Mouse (Mus musculus) hindbrain, embryonic 15.5 days (tissue): ENCODE measurements at regions not wholly inside any gene's neighbourhood (a gene's known extent, or its start where the extent isn't known, plus 50 kb on each side); places are given as distances from the start of the nearest gene placed in this dataset.
A peak's percentile ranks its signal among the peaks of the same experiment; 100 is the strongest.

Experiments used
- ATAC-seq: fragments of 200-750 bp; cut with Nextera tagmentation; 2 replicates; pipeline ENCODE4 v1.8.0; 2017; ENCODE audit warnings: low read depth, moderate number of reproducible peaks, moderate TSS enrichment; ENCODE audit not compliant: low FRiP score
- H3K27ac ChIP-seq: fragments of 300-500 bp; sonication (generic); replicated peaks from 2 replicates; pipeline ENCODE4 v1.5.1; 2015; ENCODE audit warnings: mild to moderate bottlenecking, inconsistent platforms
- H3K27me3 ChIP-seq: fragments of 300-500 bp; sonication (generic); 2 replicates; pipeline ENCODE4 v1.6.1; 2015; ENCODE audit warnings: control low read depth, inconsistent platforms
- H3K36me3 ChIP-seq: fragments of 300-500 bp; sonication (generic); 2 replicates; pipeline ENCODE4 v1.6.1; 2015; ENCODE audit warnings: control low read depth, inconsistent platforms
- H3K4me1 ChIP-seq: fragments of 300-500 bp; sonication (generic); replicated peaks from 2 replicates; pipeline ENCODE4 v1.6.1; 2015; ENCODE audit warnings: control low read depth, inconsistent platforms
- H3K4me2 ChIP-seq: fragments of 300-500 bp; sonication (generic); 2 replicates; pipeline ENCODE4 v1.6.1; 2015; ENCODE audit warnings: moderate library complexity, mild to moderate bottlenecking, inconsistent platforms
- H3K4me3 ChIP-seq: fragments of 300-500 bp; sonication (generic); 2 replicates; pipeline ENCODE4 v1.5.1; 2015; ENCODE audit warnings: mild to moderate bottlenecking, inconsistent platforms
- H3K9ac ChIP-seq: fragments of 300-500 bp; sonication (generic); 2 replicates; pipeline ENCODE4 v1.6.1; 2015; ENCODE audit warnings: inconsistent platforms
- H3K9me3 ChIP-seq: fragments of 300-500 bp; sonication (generic); 2 replicates; pipeline ENCODE4 v1.6.1; 2016; ENCODE audit warnings: control low read depth, inconsistent platforms
- WGBS: fragments of 180-500 bp; shearing (Covaris S2); methylation state at CpG from one replicate; pipeline ENCODE4 v1.1.7; 2015; 5-methylcytosine and 5-hydroxymethylcytosine counted together

DNA sequence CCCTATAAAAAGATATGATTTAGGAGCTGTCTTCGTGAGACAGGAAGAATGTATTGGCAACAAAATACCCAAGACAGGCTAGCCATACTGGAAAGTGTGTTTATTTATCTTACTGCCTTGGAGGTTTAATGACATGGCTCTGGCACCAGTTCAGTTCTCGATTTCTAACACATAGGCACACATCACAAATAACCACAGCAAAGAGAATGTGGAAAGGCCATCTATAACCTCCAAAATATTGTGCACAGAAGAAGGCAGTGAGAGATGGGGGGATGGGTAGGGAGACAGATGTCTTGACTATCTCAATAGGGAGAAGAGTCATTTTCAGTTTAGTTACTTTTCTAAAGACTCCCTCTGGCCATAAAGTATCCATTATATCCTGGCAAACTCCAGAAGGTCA is 90.5 kb downstream of the Minar1 start:
- ATAC-seq: no peak
- 87% methylated on average over 2 of the region's 2 CpGs for WGBS
- no peaks in the 10 kb centered on the region for H3K36me3 ChIP-seq

DNA sequence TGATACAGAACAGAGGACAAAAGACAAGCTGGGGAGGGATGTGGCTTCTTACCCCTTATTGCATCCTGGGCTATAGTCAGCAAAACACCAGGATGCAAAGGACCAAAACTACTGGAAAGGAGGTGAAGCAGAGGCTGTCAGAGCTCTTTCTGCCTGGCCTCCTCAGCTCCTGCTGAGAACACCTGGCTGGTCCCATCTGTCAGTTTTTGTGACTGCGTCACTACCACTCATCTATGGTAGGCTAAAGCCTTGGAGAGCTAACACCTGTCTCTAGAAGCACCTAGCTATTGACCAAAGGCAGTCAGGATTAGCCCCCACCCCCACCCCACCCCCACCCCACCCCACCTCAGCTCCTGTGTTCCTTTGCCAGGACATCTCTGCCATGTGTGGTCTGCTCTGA is 98.8 kb downstream of the Minar1 start:
- no peaks in the 10 kb centered on the region for H3K9me3 ChIP-seq
- H3K4me2 ChIP-seq: no peak overlapping the region
- WGBS: 64% methylated on average over 1 of the region's 1 CpGs
- H3K27me3 ChIP-seq: no peaks in the 10 kb centered on the region
- H3K4me3 ChIP-seq: no peak overlapping the region
- H3K4me1 ChIP-seq: peaks cover 6% of the 10 kb centered on the region; the same call in 1 of the 2 replicates
- ATAC-seq: peak; percentile 47; the same call in 1 of the 2 replicates
- no peaks in the 10 kb centered on the region for H3K36me3 ChIP-seq
- no peak overlapping the region for H3K27ac ChIP-seq
- no peak overlapping the region for H3K9ac ChIP-seq

More for the DNA sequence above, 90.5 kb downstream of the Minar1 start:
- H3K27ac ChIP-seq: no peak overlapping the region
- no peak overlapping the region for H3K4me3 ChIP-seq
- no peaks in the 10 kb centered on the region for H3K4me1 ChIP-seq
- H3K9me3 ChIP-seq: no peaks in the 10 kb centered on the region
- no peak overlapping the region for H3K4me2 ChIP-seq
- no peaks in the 10 kb centered on the region for H3K27me3 ChIP-seq
- H3K9ac ChIP-seq: no peak overlapping the region

DNA sequence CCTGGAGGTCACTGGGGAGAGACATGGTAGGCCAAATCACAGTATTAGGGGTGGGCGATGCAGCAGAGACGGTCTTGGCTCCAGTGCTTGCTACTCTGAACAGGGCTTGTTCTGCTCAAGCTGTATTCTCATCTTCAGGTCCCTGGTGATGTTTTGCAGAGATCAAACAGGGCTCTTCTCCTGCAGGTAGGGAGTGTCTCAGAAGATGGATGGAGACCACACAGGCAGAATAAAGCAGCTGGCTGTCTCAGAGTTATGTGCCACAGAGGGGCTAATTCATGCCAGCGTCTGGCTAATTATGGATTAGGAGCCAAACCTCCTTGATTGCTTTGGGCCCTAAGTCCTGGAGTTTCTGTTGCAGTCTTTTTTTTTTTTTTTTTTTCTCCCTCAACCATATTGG is 99.2 kb downstream of the Minar1 start:
- peak; percentile 57; the same call in 1 of the 2 replicates for ATAC-seq

DNA sequence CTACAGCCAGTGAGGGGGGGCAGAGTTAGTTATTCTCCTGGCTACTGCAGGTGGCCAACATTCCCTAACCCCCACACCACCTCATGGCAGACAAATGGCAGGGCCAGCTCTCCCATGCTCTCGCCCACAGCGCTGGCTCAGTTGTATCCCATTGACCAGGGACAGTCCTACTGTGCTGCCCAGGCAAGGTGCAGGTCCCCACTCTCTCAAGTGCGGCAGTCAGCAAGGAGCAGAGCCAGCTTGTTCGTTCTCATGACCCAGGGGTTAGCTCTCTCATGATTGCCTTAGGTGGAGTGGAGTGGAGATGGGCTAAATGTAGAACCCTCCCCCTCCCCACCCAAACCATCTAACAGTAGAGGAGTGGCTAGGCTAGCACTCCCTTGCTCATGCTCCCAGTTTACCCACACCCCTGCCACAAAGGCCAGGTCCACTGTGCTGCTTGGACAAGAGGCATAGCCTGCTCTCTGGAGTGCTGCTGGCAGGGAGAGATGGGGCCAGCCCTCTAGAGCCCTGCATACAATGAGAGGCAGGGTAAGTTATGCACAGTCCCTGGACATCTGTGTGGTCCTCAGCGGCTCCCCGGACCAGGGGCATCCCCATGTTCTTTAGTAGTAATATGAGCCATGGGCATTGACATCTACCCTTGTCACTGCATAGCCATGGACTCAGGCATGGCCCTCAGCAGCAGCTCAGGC is 114.4 kb downstream of the Minar1 start:
- Histone ChIP-seq H3K27ac (no peak overlapping the region), H3K9me3 (no peaks in the 10 kb centered on the region), H3K36me3 (no peaks in the 10 kb centered on the region), H3K9ac (no peak overlapping the region), H3K4me1 (no peaks in the 10 kb centered on the region), H3K4me3 (no peak overlapping the region), H3K4me2 (no peak overlapping the region), H3K27me3 (no peaks in the 10 kb centered on the region)
- WGBS: 92% methylated on average over 6 of the region's 6 CpGs
- no peak for ATAC-seq

More for the DNA sequence above, 99.2 kb downstream of the Minar1 start:
- Histone ChIP-seq H3K9me3 (no peaks in the 10 kb centered on the region), H3K36me3 (no peaks in the 10 kb centered on the region), H3K4me3 (no peak overlapping the region), H3K9ac (no peak overlapping the region), H3K4me2 (no peak overlapping the region), H3K27me3 (no peaks in the 10 kb centered on the region), H3K4me1 (peaks cover 6% of the 10 kb centered on the region; the same call in 1 of the 2 replicates), H3K27ac (peak overlapping the region; percentile 64; the same call in 1 of the 2 replicates)
- 75% methylated on average over 3 of the region's 3 CpGs for WGBS

DNA sequence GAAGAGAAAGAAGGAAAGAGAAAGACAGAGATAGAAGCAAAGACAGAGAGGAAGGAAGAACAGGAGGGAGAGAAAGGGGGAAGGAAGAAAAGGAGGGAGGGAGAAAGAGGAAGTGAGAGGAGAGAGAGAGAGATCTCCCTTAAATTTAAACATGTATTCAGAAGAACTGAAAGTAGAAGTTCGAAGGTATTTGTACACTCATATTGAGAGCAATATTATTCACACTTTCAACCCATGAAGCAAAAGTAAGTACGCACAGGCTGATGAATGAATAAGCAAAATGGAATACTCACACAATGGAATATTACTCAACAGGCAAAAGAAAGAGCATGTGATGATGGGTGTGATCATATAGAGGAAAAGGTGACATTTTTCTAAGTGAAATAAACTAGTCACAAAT is 120.8 kb downstream of the Minar1 start:
- H3K4me1 ChIP-seq: peaks cover 3% of the 10 kb centered on the region
- no peaks in the 10 kb centered on the region for H3K36me3 ChIP-seq
- no peak for ATAC-seq
- 91% methylated on average over 2 of the region's 2 CpGs for WGBS
- no peaks in the 10 kb centered on the region for H3K9me3 ChIP-seq
- H3K4me2 ChIP-seq: no peak overlapping the region
- no peak overlapping the region for H3K9ac ChIP-seq
- no peak overlapping the region for H3K27ac ChIP-seq
- no peak overlapping the region for H3K4me3 ChIP-seq
- H3K27me3 ChIP-seq: no peaks in the 10 kb centered on the region

DNA sequence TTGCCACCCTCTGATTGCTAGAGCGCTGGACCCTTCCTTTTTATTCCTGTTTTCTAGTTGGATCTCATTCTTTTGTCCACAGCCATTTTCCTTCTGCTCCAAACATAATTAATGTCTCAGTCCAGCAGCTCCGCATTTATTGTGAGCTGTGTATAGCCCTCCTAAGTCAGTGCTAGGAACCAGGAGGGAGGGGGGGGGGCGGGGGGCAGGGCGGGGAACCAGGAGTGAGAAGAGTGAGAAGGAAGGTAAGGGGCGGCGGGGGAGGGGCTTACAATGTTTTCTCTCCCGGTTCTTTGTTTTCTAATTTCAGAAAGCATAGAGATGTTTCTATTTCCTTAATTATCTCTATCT is 125.6 kb downstream of the Minar1 start:
- Histone ChIP-seq H3K4me2 (no peak overlapping the region), H3K4me1 (peaks cover 5% of the 10 kb centered on the region), H3K27me3 (no peaks in the 10 kb centered on the region), H3K36me3 (no peaks in the 10 kb centered on the region), H3K9me3 (no peaks in the 10 kb centered on the region), H3K27ac (peak overlapping the region; percentile 80), H3K9ac (no peak overlapping the region), H3K4me3 (no peak overlapping the region)
- WGBS: 12% methylated on average over 7 of the region's 7 CpGs
- peak; percentile 72; the same call in 1 of the 2 replicates for ATAC-seq

DNA sequence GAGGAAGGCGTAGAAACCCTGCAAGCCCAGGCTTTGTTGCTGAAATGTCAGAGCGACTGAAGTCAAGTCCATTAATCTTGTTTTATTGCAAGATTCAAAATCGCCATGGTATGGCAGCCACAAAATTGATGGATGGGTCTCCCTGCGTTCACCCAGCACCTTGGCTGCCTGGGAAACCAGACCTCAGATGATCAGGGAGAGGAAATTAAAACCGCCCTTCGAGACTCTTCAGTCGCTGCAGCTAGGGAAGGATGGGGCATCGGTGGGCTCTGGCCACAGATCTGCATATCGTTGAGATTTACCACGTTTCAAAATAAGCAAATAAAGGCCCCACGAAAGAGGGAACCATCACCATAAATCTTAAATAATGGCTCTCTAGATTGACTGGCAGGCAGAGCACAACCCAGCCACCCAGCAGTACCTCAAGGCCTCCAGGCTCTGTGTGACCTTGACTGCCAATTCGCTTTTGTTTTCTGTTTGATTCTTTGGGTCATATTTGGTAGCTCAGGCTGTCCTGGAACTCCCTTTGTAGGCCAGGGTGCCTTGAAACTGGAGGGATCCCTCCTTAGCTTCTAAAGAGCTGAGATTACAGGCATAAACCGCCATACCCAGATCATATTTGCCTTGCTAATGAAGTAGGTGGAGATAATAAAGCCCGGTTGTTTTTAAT is 126.1 kb downstream of the Minar1 start:
- Histone ChIP-seq H3K9ac (no peak overlapping the region), H3K27me3 (no peaks in the 10 kb centered on the region), H3K4me1 (peaks cover 5% of the 10 kb centered on the region), H3K4me3 (no peak overlapping the region), H3K9me3 (no peaks in the 10 kb centered on the region), H3K36me3 (no peaks in the 10 kb centered on the region), H3K27ac (peak overlapping the region; percentile 80), H3K4me2 (no peak overlapping the region)
- WGBS: 23% methylated on average over 14 of the region's 14 CpGs
- peak; percentile 80 for ATAC-seq

DNA sequence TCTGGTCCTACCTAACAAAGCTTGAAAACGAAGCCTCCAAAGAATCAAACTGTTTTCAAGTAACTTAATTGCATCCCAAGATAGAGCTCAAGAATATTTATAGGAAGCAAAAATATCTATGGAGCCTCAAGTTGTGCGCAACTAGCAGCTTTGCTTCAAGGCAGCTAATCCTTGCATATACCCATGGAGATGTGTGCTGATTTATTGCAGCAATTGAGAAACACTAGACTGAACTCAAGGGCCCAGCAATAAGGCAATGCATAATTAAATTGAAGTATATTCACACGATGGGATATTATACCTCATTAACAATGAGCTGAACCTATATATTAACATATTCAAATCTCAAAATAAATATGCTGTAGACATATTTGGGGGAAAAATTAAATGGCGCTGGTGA is 135.3 kb downstream of the Minar1 start:
- Histone ChIP-seq H3K4me1 (no peaks in the 10 kb centered on the region), H3K27ac (no peak overlapping the region), H3K4me2 (no peak overlapping the region), H3K4me3 (no peak overlapping the region), H3K36me3 (no peaks in the 10 kb centered on the region), H3K9me3 (no peaks in the 10 kb centered on the region), H3K27me3 (no peaks in the 10 kb centered on the region), H3K9ac (no peak overlapping the region)
- no peak for ATAC-seq
- WGBS: 79% methylated on average over 4 of the region's 4 CpGs

DNA sequence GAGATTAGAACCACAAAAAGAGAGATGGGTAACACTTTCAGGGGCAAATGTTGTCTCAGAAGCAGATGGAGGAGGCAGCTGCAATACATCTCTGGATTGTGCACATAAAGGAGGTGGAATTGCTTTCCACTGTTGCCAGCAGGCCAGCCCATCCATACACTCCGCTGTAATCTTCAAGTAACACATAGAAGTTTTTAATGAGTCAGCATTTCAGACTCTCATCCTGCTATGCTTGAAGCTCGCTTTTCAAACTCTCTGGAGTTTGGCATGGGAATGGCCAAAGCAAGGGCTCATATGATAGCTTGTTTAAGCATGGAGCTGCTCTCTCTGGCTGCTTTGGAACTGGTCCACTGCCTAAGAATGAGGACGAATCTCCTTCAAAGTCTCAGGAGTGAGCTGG is 143.5 kb downstream of the Minar1 start:
- 78% methylated on average over 3 of the region's 3 CpGs for WGBS
- Histone ChIP-seq H3K4me2 (no peak overlapping the region), H3K4me1 (no peaks in the 10 kb centered on the region), H3K4me3 (no peak overlapping the region), H3K27ac (no peak overlapping the region), H3K36me3 (no peaks in the 10 kb centered on the region), H3K27me3 (no peaks in the 10 kb centered on the region), H3K9me3 (no peaks in the 10 kb centered on the region), H3K9ac (no peak overlapping the region)
- ATAC-seq: no peak

DNA sequence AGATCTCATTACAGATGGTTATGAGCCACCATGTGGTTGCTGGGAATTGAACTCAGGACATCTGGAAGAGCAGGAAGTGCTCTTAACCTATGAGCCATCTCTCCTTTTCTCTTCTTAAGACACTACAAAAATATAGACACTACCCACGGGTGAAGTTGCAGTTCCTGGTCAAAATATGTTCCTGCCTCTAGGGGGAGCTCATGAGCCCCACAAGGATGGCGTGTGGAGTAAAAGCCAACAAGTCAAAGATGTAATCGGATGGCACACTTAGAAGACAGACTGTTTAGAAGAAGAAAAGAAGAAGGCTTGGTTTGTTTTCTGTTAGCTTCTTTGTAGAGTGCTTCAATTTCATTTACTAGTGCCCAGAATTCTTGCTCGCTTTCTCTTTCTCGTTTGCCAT is 161.7 kb downstream of the Minar1 start:
- 36% methylated on average over 5 of the region's 5 CpGs for whole genome bisulfite sequencing
- Histone ChIP-seq H3K36me3 (no peaks in the 10 kb centered on the region), H3K4me1 (no peaks in the 10 kb centered on the region), H3K4me3 (no peak overlapping the region), H3K9me3 (no peaks in the 10 kb centered on the region), H3K9ac (no peak overlapping the region), H3K27ac (no peak overlapping the region), H3K27me3 (no peaks in the 10 kb centered on the region), H3K4me2 (no peak overlapping the region)
- ATAC-seq: no peak

DNA sequence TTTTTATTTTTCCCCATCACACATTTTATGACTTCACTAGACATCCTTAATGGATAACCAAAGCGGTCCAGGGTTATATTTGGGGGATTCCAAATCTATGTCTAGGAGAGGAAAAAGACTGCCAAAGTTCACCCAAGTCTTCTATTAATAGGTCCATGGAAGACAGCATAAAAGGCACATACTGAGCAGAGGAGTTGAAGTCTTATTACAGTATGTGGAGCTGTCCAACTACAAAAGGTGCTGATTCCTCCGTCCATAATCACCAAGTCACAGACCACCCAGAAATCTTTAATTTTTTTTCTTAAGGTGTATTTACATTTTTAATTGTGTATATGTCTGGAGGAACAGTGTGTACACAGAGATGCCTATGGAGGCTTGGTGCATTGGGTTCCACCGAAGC is 166.3 kb downstream of the Minar1 start:
- Histone ChIP-seq H3K27me3 (no peaks in the 10 kb centered on the region), H3K4me2 (no peak overlapping the region), H3K4me3 (no peak overlapping the region), H3K4me1 (no peaks in the 10 kb centered on the region), H3K9ac (no peak overlapping the region), H3K36me3 (no peaks in the 10 kb centered on the region), H3K27ac (no peak overlapping the region), H3K9me3 (no peaks in the 10 kb centered on the region)
- 89% methylated on average over 3 of the region's 3 CpGs for WGBS
- no peak for ATAC-seq

DNA sequence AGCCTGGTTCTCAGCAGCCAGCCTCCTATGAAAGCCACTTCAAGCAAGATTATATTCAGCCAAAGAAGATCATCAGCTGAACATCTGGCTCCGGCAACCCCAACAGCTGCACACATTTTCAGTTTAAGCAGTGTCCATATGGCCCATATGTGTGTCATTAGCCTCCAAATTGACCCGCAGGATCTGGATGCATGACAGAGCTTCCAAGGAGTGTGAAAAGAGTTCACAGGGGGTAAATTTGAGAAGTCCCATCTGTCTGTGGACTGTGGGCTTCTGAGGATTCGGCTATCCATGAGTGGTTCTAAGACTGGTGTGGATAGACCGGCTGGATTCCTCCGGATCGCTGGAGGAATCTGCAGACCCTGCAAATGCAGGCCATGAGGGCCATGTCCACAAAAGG is 173.3 kb downstream of the Minar1 start:
- H3K4me3 ChIP-seq: no peak overlapping the region
- H3K27me3 ChIP-seq: no peaks in the 10 kb centered on the region
- H3K27ac ChIP-seq: no peak overlapping the region
- WGBS: 77% methylated on average over 6 of the region's 6 CpGs
- ATAC-seq: 0 out of 2 replicates have a peak, but pooled peaks have one; percentile 42
- no peak overlapping the region for H3K9ac ChIP-seq
- no peaks in the 10 kb centered on the region for H3K36me3 ChIP-seq
- H3K4me2 ChIP-seq: no peak overlapping the region
- no peaks in the 10 kb centered on the region for H3K4me1 ChIP-seq
- no peaks in the 10 kb centered on the region for H3K9me3 ChIP-seq
